Mouse (Mus musculus): Measurements from ENCODE around the gene Cfap70. TPM values are rescaled to one million over a fixed set of nuclear protein-coding genes. Genes with fewer than 3 reads are reported as not detected.

The Cfap70 gene
- polyA plus RNA-seq, 1 experiment from 2014 or later = 0.96 TPM

DNA sequence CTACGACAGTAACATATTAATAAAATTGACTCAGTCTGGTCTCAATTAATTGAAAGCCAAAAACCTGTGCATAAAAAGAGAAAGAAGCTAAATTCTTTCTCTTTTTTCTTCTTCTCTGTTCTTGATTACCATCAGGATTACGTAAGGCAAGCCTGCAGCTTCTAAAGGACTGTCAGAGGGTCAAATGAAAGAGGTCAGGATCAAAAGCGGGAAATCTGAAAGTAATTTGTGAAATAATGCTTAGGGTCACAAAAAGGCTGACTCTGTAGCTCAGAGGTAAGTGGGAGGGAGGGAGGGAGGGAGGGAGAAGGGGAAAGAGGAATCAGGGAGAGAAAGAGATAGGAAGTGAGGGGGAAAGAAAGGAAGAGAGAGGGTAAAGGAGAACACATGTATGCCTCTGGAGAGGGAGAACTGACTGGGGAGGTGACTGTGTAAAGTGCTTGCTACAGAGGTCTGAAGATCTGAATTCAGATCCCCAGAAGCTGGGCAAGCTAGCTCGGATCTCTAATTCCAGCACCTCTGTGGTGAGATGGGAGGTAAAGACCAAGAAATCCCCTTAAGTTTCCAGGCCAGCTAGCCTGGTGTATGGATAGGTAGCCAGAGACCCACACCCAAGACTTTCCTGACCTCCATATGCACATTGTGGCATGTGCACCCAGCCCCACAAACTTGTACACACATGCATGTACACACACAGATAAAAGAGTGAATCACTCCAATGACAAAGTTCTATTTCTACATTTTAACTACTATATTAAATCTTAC, 25.4 kb upstream of the Cfap70 start:
- WGBS = 59% methylated on average over 4 of the region's 4 CpGs
- no peaks in the 10 kb centered on the region for H3K27me3 ChIP-seq (replicated peaks)
- H3K4me3 ChIP-seq (replicated peaks) = no peak overlapping the region
- H3K9me3 ChIP-seq (replicated peaks) = no peaks in the 10 kb centered on the region
- H3K4me2 ChIP-seq = no peak overlapping the region
- H3K4me1 ChIP-seq = peaks cover 9% of the 10 kb centered on the region
- no peaks in the 10 kb centered on the region for H3K36me3 ChIP-seq
- no peak overlapping the region for H3K9ac ChIP-seq (replicated peaks)
- no peak for ATAC-seq (ENCODE audit: low FRiP score)
- no peak overlapping the region for H3K27ac ChIP-seq (replicated peaks)

DNA sequence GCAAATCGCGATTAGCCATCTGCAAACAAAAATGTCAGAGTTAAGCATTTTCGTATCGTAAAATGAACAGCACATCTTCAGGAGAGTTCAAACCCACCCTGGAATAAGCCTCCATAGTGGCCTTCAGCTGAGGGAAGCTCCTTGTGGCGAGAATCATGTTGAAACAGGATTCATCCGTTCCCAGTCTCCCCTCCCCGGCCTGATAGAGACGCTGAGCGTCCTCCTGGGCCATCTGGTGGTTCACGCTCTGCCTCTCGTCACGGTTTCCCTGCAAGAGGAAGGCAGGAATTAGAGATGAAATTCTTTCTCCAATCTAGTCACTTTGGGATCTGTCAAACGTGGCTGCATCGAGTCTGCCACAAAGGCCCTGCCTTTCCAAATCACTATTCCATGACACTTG, 8.2 kb upstream of the Cfap70 start:
- Histone ChIP-seq H3K4me3 (replicated peaks) (no peak overlapping the region), H3K9ac (replicated peaks) (no peak overlapping the region), H3K36me3 (peaks cover 50% of the 10 kb centered on the region), H3K4me2 (no peak overlapping the region), H3K9me3 (replicated peaks) (no peaks in the 10 kb centered on the region), H3K27me3 (replicated peaks) (no peaks in the 10 kb centered on the region), H3K4me1 (no peaks in the 10 kb centered on the region), H3K27ac (replicated peaks) (no peak overlapping the region)
- no peak for ATAC-seq (ENCODE audit: low FRiP score)
- WGBS = 82% methylated on average over 14 of the region's 14 CpGs

DNA sequence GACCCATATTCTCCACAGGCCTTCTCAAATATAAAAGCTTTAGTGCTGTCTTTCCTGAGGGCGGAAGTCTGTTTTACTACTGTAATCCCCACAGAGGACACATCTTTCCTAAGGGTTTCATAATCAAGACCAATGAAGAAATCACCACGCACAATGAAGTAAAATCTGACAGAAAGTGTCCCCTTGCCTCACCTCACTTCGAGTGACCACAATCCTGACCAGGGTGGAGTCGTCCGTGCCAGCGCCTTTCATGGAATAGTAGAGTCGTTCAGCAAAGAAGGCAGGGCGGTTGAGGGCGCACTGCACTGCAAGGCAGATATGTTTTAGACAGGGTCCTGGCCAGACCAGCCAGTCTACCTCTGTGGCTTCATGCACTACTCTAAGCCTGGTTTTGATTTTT, 6.4 kb upstream of the Cfap70 start:
- peaks cover 38% of the 10 kb centered on the region for H3K36me3 ChIP-seq
- no peak overlapping the region for H3K27ac ChIP-seq (replicated peaks)
- WGBS = 93% methylated on average over 9 of the region's 9 CpGs
- H3K4me1 ChIP-seq = no peaks in the 10 kb centered on the region
- no peak overlapping the region for H3K4me2 ChIP-seq
- no peak overlapping the region for H3K4me3 ChIP-seq (replicated peaks)
- no peaks in the 10 kb centered on the region for H3K27me3 ChIP-seq (replicated peaks)
- H3K9ac ChIP-seq (replicated peaks) = no peak overlapping the region
- no peak for ATAC-seq (ENCODE audit: low FRiP score)
- no peaks in the 10 kb centered on the region for H3K9me3 ChIP-seq (replicated peaks)

DNA sequence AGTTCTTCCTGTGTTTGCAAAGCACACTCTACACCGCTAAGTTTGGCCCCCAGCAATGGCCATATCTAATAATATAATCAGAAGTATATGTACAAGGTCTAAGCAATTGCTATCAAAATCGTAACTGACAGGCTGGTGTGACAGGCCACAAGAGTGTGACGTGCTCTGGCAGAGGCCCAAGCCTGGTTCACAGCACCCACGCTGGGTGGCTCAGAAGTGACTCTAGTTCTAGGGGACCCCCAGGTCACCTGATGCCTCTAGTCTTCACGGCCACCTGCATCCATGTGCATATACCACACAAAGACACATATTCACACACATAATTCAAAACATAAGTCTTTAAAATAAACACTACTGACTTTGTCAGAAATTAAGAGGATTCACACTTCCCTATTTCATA, 903 bp upstream of the Cfap70 start:
- no peak overlapping the region for H3K27ac ChIP-seq (replicated peaks)
- H3K4me3 ChIP-seq (replicated peaks) = no peak overlapping the region
- H3K4me2 ChIP-seq = no peak overlapping the region
- peaks cover 9% of the 10 kb centered on the region for H3K4me1 ChIP-seq
- no peak overlapping the region for H3K9ac ChIP-seq (replicated peaks)
- WGBS = 97% methylated on average over 5 of the region's 5 CpGs
- H3K9me3 ChIP-seq (replicated peaks) = no peaks in the 10 kb centered on the region
- 0 out of 2 replicates have a peak, but pooled peaks cover 8% of the 10 kb centered on the region for H3K36me3 ChIP-seq
- H3K27me3 ChIP-seq (replicated peaks) = no peaks in the 10 kb centered on the region
- ATAC-seq (ENCODE audit: low FRiP score) = no peak

DNA sequence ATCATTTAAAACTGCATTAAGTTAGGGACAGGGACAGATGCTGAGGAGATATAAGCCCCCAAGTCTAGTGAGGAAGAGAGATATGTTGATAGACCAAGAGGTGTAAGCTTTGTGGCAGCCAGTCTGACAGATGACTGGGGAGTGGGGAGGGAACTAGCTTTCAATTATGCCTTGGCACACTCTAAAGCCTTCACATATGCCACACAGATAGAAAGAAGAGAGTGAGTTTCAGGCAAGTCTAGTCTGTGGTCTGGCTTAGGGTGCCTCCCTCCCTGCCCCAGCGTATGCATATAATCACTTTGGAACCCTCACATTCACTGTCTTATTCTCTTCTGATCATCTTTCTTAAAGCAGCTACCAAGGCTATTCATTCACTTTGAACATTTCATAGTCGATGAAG, 724 bp downstream of the Cfap70 start:
- H3K36me3 ChIP-seq = 0 out of 2 replicates have a peak, but pooled peaks cover 5% of the 10 kb centered on the region
- 19% methylated on average over 2 of the region's 2 CpGs for WGBS
- H3K4me3 ChIP-seq (replicated peaks) = peak overlapping the region; percentile 43
- 0 out of 2 replicates have a peak, but pooled peaks have one; percentile 35 for ATAC-seq (ENCODE audit: low FRiP score)
- H3K4me1 ChIP-seq = peaks cover 9% of the 10 kb centered on the region
- no peaks in the 10 kb centered on the region for H3K27me3 ChIP-seq (replicated peaks)
- H3K9ac ChIP-seq (replicated peaks) = peak overlapping the region; percentile 44
- H3K27ac ChIP-seq (replicated peaks) = no peak overlapping the region
- peak overlapping the region; percentile 83 for H3K4me2 ChIP-seq
- H3K9me3 ChIP-seq (replicated peaks) = no peaks in the 10 kb centered on the region

DNA sequence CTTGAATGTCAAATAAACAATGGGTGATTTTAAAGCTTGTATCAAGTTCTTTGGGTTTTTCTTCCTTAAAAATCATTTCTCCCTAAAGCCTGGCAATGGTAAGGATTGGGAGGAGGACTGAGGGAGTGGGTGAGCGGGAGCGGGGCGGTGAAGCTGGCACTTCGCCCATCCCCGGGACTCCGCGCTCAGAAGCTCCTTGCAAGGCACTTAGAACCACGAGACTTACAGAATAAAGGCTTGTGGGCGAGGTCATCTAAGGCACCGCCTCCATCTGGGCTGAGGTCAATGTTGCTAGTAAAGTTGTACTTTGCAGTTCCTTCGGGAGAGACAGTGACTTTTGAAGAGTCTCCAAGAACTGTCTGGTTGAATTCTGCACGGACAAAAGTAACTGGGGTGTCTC, 4.8 kb downstream of the Cfap70 start:
- H3K36me3 ChIP-seq = no peaks in the 10 kb centered on the region
- H3K4me3 ChIP-seq (replicated peaks) = no peak overlapping the region
- no peaks in the 10 kb centered on the region for H3K27me3 ChIP-seq (replicated peaks)
- H3K27ac ChIP-seq (replicated peaks) = no peak overlapping the region
- no peak overlapping the region for H3K9ac ChIP-seq (replicated peaks)
- 67% methylated on average over 12 of the region's 12 CpGs for WGBS
- peaks cover 9% of the 10 kb centered on the region for H3K4me1 ChIP-seq
- no peaks in the 10 kb centered on the region for H3K9me3 ChIP-seq (replicated peaks)
- no peak for ATAC-seq (ENCODE audit: low FRiP score)
- H3K4me2 ChIP-seq = 0 out of 2 replicates have a peak overlapping the region, but pooled peaks have one; percentile 3

DNA sequence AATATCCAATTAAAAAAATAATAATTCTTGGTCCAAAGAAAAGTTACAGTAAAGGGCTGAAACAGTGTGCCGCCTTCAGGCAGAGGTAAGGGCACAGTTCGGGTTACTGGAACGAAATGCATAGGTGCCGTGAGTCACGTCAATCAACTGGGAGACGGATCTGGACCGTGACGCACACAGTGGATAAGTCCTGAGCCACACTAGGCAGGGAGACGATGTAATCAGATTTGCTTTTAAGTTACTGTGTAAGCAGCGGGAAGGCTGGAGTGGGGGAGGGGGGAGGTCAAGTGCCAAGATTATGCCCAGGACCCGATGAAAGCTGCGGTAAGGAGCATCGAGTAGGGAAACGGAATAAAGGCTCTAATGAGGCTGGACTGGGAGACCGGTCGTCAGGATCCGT, 9.8 kb downstream of the Cfap70 start:
- H3K4me3 ChIP-seq (replicated peaks) = no peak overlapping the region
- H3K4me1 ChIP-seq = no peaks in the 10 kb centered on the region
- ATAC-seq (ENCODE audit: low FRiP score) = no peak
- H3K27ac ChIP-seq (replicated peaks) = no peak overlapping the region
- no peaks in the 10 kb centered on the region for H3K27me3 ChIP-seq (replicated peaks)
- H3K4me2 ChIP-seq = no peak overlapping the region
- no peaks in the 10 kb centered on the region for H3K9me3 ChIP-seq (replicated peaks)
- H3K9ac ChIP-seq (replicated peaks) = no peak overlapping the region
- 78% methylated on average over 17 of the region's 17 CpGs for WGBS
- no peaks in the 10 kb centered on the region for H3K36me3 ChIP-seq

DNA sequence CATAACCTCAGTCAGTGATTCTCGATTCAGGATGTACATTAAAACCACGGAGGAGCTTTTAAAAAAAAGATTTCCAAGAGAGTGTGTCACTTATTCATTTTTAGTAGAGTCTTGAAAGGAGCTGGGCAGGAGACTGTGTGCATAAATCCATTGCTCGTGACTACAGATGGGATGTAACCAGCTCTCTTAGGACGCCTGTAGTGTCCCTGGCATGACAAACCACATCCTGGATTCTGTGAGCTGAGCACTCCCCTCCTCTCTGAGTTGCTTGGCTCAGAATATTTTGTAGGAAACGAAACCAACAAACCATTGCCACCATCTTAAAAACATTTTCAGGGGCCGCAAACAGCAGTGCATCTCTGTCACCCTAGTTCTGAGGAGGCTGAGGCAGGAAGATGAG, 15.1 kb downstream of the Cfap70 start:
- no peaks in the 10 kb centered on the region for H3K27me3 ChIP-seq (replicated peaks)
- ATAC-seq (ENCODE audit: low FRiP score) = no peak
- H3K9me3 ChIP-seq (replicated peaks) = no peaks in the 10 kb centered on the region
- H3K4me3 ChIP-seq (replicated peaks) = no peak overlapping the region
- H3K27ac ChIP-seq (replicated peaks) = no peak overlapping the region
- no peak overlapping the region for H3K4me2 ChIP-seq
- H3K36me3 ChIP-seq = no peaks in the 10 kb centered on the region
- H3K9ac ChIP-seq (replicated peaks) = no peak overlapping the region
- 75% methylated on average over 6 of the region's 6 CpGs for WGBS
- H3K4me1 ChIP-seq = no peaks in the 10 kb centered on the region

DNA sequence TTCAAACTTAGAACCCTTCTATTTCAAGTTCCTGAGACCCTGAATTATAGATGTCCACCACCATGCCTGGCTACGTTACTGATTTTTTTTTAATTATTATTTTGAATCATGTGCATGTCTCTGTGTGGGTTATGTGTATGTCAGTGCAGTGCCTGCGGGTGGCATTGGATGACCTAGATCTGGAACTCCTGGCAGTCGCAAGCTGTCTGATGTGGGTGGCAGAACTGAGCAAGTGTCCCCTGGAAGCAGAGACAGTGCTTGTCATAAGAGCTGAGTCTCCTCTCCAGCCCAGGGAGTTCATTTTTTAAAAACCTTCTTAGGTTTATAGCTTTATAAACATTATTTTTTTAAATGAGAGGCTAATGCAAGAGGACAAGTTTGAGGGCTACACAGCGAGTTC, 19.6 kb downstream of the Cfap70 start:
- no peaks in the 10 kb centered on the region for H3K4me1 ChIP-seq
- no peak overlapping the region for H3K9ac ChIP-seq (replicated peaks)
- ATAC-seq (ENCODE audit: low FRiP score) = no peak
- H3K27me3 ChIP-seq (replicated peaks) = no peaks in the 10 kb centered on the region
- H3K4me2 ChIP-seq = no peak overlapping the region
- no peak overlapping the region for H3K4me3 ChIP-seq (replicated peaks)
- H3K9me3 ChIP-seq (replicated peaks) = no peaks in the 10 kb centered on the region
- no peaks in the 10 kb centered on the region for H3K36me3 ChIP-seq
- 88% methylated on average over 4 of the region's 4 CpGs for WGBS
- H3K27ac ChIP-seq (replicated peaks) = no peak overlapping the region

DNA sequence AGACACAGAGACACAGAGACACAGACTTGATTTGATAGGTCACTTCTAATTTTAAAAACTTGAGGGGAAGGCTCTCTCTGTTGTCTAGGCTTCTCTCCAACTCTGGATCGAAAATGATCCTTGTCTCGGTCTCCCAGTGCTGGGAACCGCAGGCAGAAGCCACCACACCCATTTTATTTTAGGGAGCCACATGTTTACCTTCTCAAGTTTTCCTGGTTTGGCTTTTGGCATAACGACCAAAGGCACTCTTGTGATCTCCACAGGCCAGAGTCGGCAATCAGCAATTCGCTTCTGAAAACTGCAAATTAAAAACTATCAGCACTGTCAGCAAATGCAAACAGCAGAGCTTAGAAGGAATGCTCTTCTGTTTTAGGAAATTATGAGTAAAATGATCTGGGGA, 20.3 kb downstream of the Cfap70 start:
- no peaks in the 10 kb centered on the region for H3K9me3 ChIP-seq (replicated peaks)
- no peak overlapping the region for H3K27ac ChIP-seq (replicated peaks)
- H3K27me3 ChIP-seq (replicated peaks) = no peaks in the 10 kb centered on the region
- no peak for ATAC-seq (ENCODE audit: low FRiP score)
- H3K36me3 ChIP-seq = no peaks in the 10 kb centered on the region
- H3K4me3 ChIP-seq (replicated peaks) = no peak overlapping the region
- 86% methylated on average over 6 of the region's 6 CpGs for WGBS
- no peak overlapping the region for H3K4me2 ChIP-seq
- no peak overlapping the region for H3K9ac ChIP-seq (replicated peaks)
- H3K4me1 ChIP-seq = no peaks in the 10 kb centered on the region

DNA sequence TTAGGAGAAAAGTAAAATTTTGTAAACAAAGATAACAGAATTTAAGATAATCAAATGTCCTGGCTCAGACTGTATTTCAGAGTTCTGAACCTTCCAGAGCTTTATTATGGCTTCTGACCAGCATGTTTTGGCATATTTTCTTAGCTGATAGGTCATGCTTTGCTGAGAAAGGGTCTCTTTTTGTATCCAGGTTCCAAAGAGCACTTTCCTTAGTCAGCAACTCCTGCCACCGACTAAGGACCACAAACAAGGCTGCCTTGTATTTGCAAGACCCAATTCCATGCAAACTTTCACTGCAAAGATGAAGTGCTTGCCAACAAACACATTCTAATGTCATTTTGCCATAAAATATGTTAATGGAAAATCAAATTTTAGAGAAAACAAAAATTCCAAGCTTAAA, 22.2 kb downstream of the Cfap70 start:
- WGBS = 72% methylated on average over 1 of the region's 1 CpGs
- Histone ChIP-seq H3K27ac (replicated peaks) (no peak overlapping the region), H3K4me1 (no peaks in the 10 kb centered on the region), H3K27me3 (replicated peaks) (no peaks in the 10 kb centered on the region), H3K9me3 (replicated peaks) (no peaks in the 10 kb centered on the region), H3K9ac (replicated peaks) (no peak overlapping the region), H3K36me3 (no peaks in the 10 kb centered on the region), H3K4me3 (replicated peaks) (no peak overlapping the region), H3K4me2 (no peak overlapping the region)
- no peak for ATAC-seq (ENCODE audit: low FRiP score)

DNA sequence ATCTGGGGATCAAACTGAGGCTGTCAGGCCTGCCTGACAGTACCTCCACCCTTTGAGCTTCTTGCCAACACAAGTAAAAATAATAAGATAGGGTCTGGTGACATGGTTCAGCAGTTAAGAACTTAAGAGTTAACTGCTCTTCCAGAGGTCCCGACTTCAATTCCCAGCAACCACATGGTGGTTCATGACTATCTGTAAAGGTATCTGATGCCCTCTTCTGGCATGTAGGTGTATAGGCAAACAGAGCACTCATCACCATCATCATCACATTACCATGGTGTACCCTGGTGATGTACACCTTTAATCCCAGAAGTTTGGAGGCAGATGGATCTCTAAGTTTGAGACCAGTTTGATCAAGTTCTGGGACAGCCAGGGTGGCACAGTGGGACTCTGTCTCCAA, 23.4 kb downstream of the Cfap70 start:
- no peaks in the 10 kb centered on the region for H3K27me3 ChIP-seq (replicated peaks)
- H3K9me3 ChIP-seq (replicated peaks) = no peaks in the 10 kb centered on the region
- H3K36me3 ChIP-seq = no peaks in the 10 kb centered on the region
- no peak overlapping the region for H3K9ac ChIP-seq (replicated peaks)
- 43% methylated on average over 1 of the region's 1 CpGs for WGBS
- H3K4me2 ChIP-seq = no peak overlapping the region
- H3K27ac ChIP-seq (replicated peaks) = no peak overlapping the region
- H3K4me3 ChIP-seq (replicated peaks) = no peak overlapping the region
- ATAC-seq (ENCODE audit: low FRiP score) = no peak
- H3K4me1 ChIP-seq = no peaks in the 10 kb centered on the region
